Mouse (Mus musculus) midbrain, embryonic 15.5 days (tissue): Measurements from ENCODE around the gene Hsp90ab1. TPM values are rescaled to one million over a fixed set of nuclear protein-coding genes. Genes with fewer than 3 reads are reported as not detected.

Experiments used
- ATAC-seq: fragments of 200-750 bp; cut with Nextera tagmentation; replicated peaks from 2 replicates; pipeline ENCODE4 v1.8.0; 2017; ENCODE audit warnings: moderate TSS enrichment
- H3K27ac ChIP-seq: fragments of 300-500 bp; sonication (generic); 2 replicates; pipeline ENCODE4 v1.5.1; 2015; ENCODE audit warnings: mild to moderate bottlenecking, inconsistent platforms
- H3K27me3 ChIP-seq: fragments of 300-500 bp; sonication (generic); replicated peaks from 2 replicates; pipeline ENCODE4 v1.6.1; 2015; ENCODE audit warnings: inconsistent platforms
- H3K36me3 ChIP-seq: fragments of 300-500 bp; sonication (generic); replicated peaks from 2 replicates; pipeline ENCODE4 v1.6.1; 2015; ENCODE audit warnings: inconsistent platforms
- H3K4me1 ChIP-seq: fragments of 300-500 bp; sonication (generic); 2 replicates; pipeline ENCODE4 v1.6.1; 2015; ENCODE audit warnings: inconsistent platforms
- H3K4me2 ChIP-seq: fragments of 300-500 bp; sonication (generic); 2 replicates; pipeline ENCODE4 v1.6.1; 2015; ENCODE audit warnings: inconsistent platforms, mild to moderate bottlenecking, moderate library complexity
- H3K4me3 ChIP-seq: fragments of 300-500 bp; sonication (generic); 2 replicates; pipeline ENCODE4 v1.5.1; 2015; ENCODE audit warnings: mild to moderate bottlenecking, inconsistent platforms
- H3K9ac ChIP-seq: fragments of 300-500 bp; sonication (generic); 2 replicates; pipeline ENCODE4 v1.6.1; 2015; ENCODE audit warnings: mild to moderate bottlenecking, inconsistent platforms
- H3K9me3 ChIP-seq: fragments of 300-500 bp; sonication (generic); 2 replicates; pipeline ENCODE4 v1.6.1; 2016; ENCODE audit warnings: inconsistent platforms
- WGBS: fragments of 180-500 bp; shearing (Covaris S2); methylation state at CpG from one replicate; pipeline ENCODE4 v1.1.7; 2015; ENCODE audit warnings: mixed read lengths; 5-methylcytosine and 5-hydroxymethylcytosine counted together
- polyA plus RNA-seq: library from polyadenylated mRNA; unstranded; fragments of >200 nt; fragmentation: Nextera tagmentation; extraction: Ambion mirVana; gene quantifications from 2 replicates; pipeline ENCODE4 v1.2.1, GENCODE M21; 2015

Gene Hsp90ab1
- polyA plus RNA-seq, 1 experiment from 2014 or later = 1,488 TPM

DNA sequence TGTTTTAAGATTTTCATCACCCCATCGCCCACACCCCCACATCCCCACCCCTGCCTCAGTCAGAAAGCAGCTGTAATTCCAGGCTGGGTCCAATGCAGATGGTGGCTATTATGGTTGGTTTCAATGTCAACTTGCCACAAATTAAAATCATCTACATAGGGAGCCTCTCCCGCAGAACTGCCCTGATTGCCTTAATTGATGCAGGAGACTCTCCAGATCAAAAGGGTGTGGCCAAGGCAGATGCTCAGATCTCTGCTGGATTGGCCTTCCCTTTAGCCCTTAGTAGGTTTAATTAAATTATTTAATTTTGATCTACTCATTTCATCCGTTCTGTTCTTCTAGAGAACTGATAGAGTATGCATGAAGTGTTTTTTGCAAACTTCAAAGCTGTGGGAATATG is 29.9 kb upstream of the Hsp90ab1 start:
- Histone ChIP-seq H3K9me3 (no peaks in the 10 kb centered on the region), H3K4me1 (peaks cover 7% of the 10 kb centered on the region), H3K9ac (no peak overlapping the region), H3K4me2 (no peak overlapping the region), H3K4me3 (no peak overlapping the region), H3K27me3 (peaks cover 27% of the 10 kb centered on the region), H3K36me3 (no peaks in the 10 kb centered on the region), H3K27ac (no peak overlapping the region)
- 69% methylated on average over 3 of the region's 3 CpGs for WGBS
- no peak for ATAC-seq

- Histone ChIP-seq H3K4me2 (no peak within 1 kb of the TSS), H3K9me3 (no peaks in the 10 kb centered on the region), H3K36me3 (no peaks in the 10 kb centered on the region), H3K9ac (no peak within 1 kb of the TSS), H3K4me1 (peaks cover 7% of the 10 kb centered on the region), H3K27me3 (peaks cover 27% of the 10 kb centered on the region), H3K27ac (no peak within 1 kb of the TSS), H3K4me3 (no peak within 1 kb of the TSS)
- 42% methylated on average over 6 of the region's 6 CpGs for WGBS
- no peak for ATAC-seq
Measured at GRCm38 (mm10) chr17:45601877-45602304, 28.8 kb upstream of the Hsp90ab1 start, which contains the start of gene Mymx. TSS of gene Mymx (minus strand) at chr17:45602102.

DNA sequence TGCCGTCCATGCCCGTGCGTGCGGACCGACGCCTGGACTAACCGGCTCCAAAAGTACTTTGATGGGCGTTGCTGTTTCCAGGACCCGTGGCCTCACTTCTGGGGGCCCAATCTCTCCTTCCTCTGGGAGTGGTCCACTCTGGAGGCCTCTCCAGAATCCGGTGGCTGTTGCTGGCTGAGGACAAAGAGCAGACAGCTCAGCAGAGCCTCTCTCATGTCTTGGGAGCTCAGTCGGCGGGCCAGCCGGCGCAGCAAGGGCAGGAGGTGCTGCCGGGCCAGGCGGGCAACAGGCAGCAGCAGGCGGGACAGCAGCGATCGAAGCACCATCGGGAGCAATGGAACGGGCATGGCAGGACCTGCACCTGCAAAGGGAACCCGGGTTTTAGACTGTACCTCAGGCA is 28.3 kb upstream of the Hsp90ab1 start:
- Histone ChIP-seq H3K4me2 (no peak overlapping the region), H3K4me1 (peaks cover 7% of the 10 kb centered on the region)

DNA sequence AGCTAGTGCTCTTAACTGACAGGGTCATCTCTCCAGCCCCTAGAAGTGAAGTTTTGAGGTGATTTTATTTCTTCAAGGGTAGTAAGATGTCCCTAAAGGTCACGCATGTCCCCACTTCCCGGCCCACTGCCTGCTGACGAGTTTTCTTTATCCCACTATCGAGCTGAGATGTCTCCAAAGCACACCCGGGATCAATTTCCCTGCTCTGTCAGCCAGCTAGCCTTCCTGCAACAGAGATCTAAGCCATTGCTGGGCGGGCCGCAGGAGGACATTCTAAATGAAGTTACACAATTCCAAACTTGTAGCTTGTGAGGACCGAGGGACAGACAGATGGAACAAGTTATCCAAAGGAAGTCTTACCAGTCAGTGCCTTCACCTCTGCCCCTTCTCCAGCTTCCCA is 27.2 kb upstream of the Hsp90ab1 start:
- H3K4me2 ChIP-seq = no peak overlapping the region
- no peaks in the 10 kb centered on the region for H3K36me3 ChIP-seq
- no peaks in the 10 kb centered on the region for H3K9me3 ChIP-seq
- no peak overlapping the region for H3K27ac ChIP-seq
- no peak overlapping the region for H3K4me3 ChIP-seq
- ATAC-seq = no peak
- H3K4me1 ChIP-seq = peaks cover 17% of the 10 kb centered on the region
- 59% methylated on average over 8 of the region's 8 CpGs for WGBS
- no peak overlapping the region for H3K9ac ChIP-seq
- peaks cover 27% of the 10 kb centered on the region for H3K27me3 ChIP-seq

More for the DNA sequence above, 28.3 kb upstream of the Hsp90ab1 start:
- WGBS = 15% methylated on average over 22 of the region's 22 CpGs
- Histone ChIP-seq H3K4me3 (no peak overlapping the region), H3K36me3 (no peaks in the 10 kb centered on the region), H3K9me3 (no peaks in the 10 kb centered on the region), H3K27ac (no peak overlapping the region), H3K27me3 (peaks cover 27% of the 10 kb centered on the region), H3K9ac (no peak overlapping the region)
- no peak for ATAC-seq

- Histone ChIP-seq H3K9ac (peak within 1 kb of the TSS; percentile 28), H3K4me2 (peak within 1 kb of the TSS; percentile 54), H3K36me3 (no peaks in the 10 kb centered on the region), H3K4me3 (peak within 1 kb of the TSS; percentile 22), H3K4me1 (peaks cover 24% of the 10 kb centered on the region), H3K27me3 (peaks cover 27% of the 10 kb centered on the region), H3K9me3 (no peaks in the 10 kb centered on the region), H3K27ac (no peak within 1 kb of the TSS)
- WGBS = 16% methylated on average over 31 of the region's 32 CpGs
- ATAC-seq = no peak
Measured at GRCm38 (mm10) chr17:45599446-45600242, 26.6 kb upstream of the Hsp90ab1 start, which contains the start of gene Slc29a1. TSS of gene Slc29a1 (minus strand) at chr17:45599606.

- H3K27me3 ChIP-seq = peaks cover 31% of the 10 kb centered on the region
- H3K4me2 ChIP-seq = peak overlapping the region; percentile 54; the same call in 1 of the 2 replicates
- no peak for ATAC-seq
- no peaks in the 10 kb centered on the region for H3K36me3 ChIP-seq
- no peak overlapping the region for H3K27ac ChIP-seq
- 48% methylated on average over 3 of the region's 3 CpGs for WGBS
- no peak overlapping the region for H3K9ac ChIP-seq
- H3K4me3 ChIP-seq = 0 out of 2 replicates have a peak overlapping the region, but pooled peaks have one; percentile 22
- H3K4me1 ChIP-seq = peaks cover 29% of the 10 kb centered on the region
- H3K9me3 ChIP-seq = no peaks in the 10 kb centered on the region
Measured at GRCm38 (mm10) chr17:45598891-45599290, 25.8 kb upstream of the Hsp90ab1 start.

GRCm38 (mm10) chr17:45598376-45598775 is 25.3 kb upstream of the Hsp90ab1 start:
- Histone ChIP-seq H3K4me3 (no peak overlapping the region), H3K4me1 (peaks cover 34% of the 10 kb centered on the region), H3K9ac (no peak overlapping the region), H3K27ac (no peak overlapping the region), H3K4me2 (no peak overlapping the region), H3K9me3 (no peaks in the 10 kb centered on the region), H3K27me3 (peaks cover 36% of the 10 kb centered on the region), H3K36me3 (no peaks in the 10 kb centered on the region)
- WGBS = 91% methylated on average over 2 of the region's 2 CpGs
- ATAC-seq = no peak

DNA sequence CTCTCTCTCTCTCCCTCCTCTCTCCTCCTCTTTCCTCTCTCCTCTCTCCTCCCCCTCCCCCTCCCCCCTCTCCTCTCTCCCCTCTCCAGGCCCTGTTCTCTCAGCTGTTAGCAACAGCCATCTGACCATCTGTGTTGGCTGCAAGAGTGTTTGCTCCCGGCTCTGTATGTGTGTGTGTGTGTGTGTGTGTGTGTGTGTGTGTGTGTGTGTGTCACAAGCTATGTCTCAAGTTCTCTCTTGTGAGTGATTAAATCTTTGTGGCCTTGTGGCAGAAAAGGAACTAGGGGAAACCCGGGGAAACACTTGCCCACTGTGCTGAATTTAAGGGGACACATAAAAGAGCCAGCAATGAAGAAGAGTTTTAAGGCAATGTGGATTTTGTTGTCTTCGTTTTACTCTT is 24.7 kb upstream of the Hsp90ab1 start:
- no peak for ATAC-seq
- Histone ChIP-seq H3K36me3 (no peaks in the 10 kb centered on the region), H3K27ac (no peak overlapping the region), H3K27me3 (peaks cover 39% of the 10 kb centered on the region), H3K9ac (no peak overlapping the region), H3K4me2 (no peak overlapping the region), H3K4me1 (peaks cover 39% of the 10 kb centered on the region), H3K9me3 (no peaks in the 10 kb centered on the region), H3K4me3 (no peak overlapping the region)
- WGBS = 46% methylated on average over 3 of the region's 3 CpGs

GRCm38 (mm10) chr17:45596631-45597396 is 23.7 kb upstream of the Hsp90ab1 start:
- Histone ChIP-seq H3K4me1 (peaks cover 48% of the 10 kb centered on the region), H3K9ac (no peak overlapping the region), H3K27me3 (peaks cover 35% of the 10 kb centered on the region), H3K36me3 (no peaks in the 10 kb centered on the region), H3K4me2 (no peak overlapping the region), H3K4me3 (no peak overlapping the region), H3K27ac (peak overlapping the region; percentile 1; the same call in 1 of the 2 replicates), H3K9me3 (no peaks in the 10 kb centered on the region)
- peak; percentile 43 for ATAC-seq
- 26% methylated on average over 11 of the region's 11 CpGs for WGBS

GRCm38 (mm10) chr17:45595736-45596390 is 22.8 kb upstream of the Hsp90ab1 start:
- Histone ChIP-seq H3K27ac (no peak overlapping the region), H3K4me1 (peaks cover 51% of the 10 kb centered on the region)
- ATAC-seq = peak; percentile 15; the same call in 1 of the 2 replicates

GRCm38 (mm10) chr17:45594881-45595735 is 22.0 kb upstream of the Hsp90ab1 start:
- 1% methylated on average over 57 of the region's 58 CpGs for WGBS
- H3K36me3 ChIP-seq = no peaks in the 10 kb centered on the region
- peak overlapping the region; percentile 40 for H3K9ac ChIP-seq
- H3K4me1 ChIP-seq = peaks cover 51% of the 10 kb centered on the region
- H3K27ac ChIP-seq = no peak overlapping the region
- H3K4me2 ChIP-seq = peak overlapping the region; percentile 86
- H3K4me3 ChIP-seq = peak overlapping the region; percentile 45
- H3K9me3 ChIP-seq = no peaks in the 10 kb centered on the region
- H3K27me3 ChIP-seq = peaks cover 19% of the 10 kb centered on the region
- ATAC-seq = peak; percentile 65

More at GRCm38 (mm10) chr17:45595736-45596390, 22.8 kb upstream of the Hsp90ab1 start:
- H3K27me3 ChIP-seq = peaks cover 26% of the 10 kb centered on the region
- peak overlapping the region; percentile 40 for H3K9ac ChIP-seq
- WGBS = 6% methylated on average over 23 of the region's 23 CpGs
- H3K4me2 ChIP-seq = peak overlapping the region; percentile 86
- peak overlapping the region; percentile 45 for H3K4me3 ChIP-seq
- H3K9me3 ChIP-seq = no peaks in the 10 kb centered on the region
- no peaks in the 10 kb centered on the region for H3K36me3 ChIP-seq
